Mouse (Mus musculus) embryonic facial prominence, embryonic 15.5 days (tissue): ENCODE data around the gene Ltbp2. TPM values are rescaled to one million over a fixed set of nuclear protein-coding genes. Genes with fewer than 3 reads are reported as not detected.

Source experiments
- ATAC-seq: fragments of 200-750 bp; cut with Nextera tagmentation; 2 replicates; pipeline ENCODE4 v1.8.0; 2017; ENCODE audit warnings: low read depth, moderate TSS enrichment; ENCODE audit not compliant: insufficient number of reproducible peaks, low FRiP score, low TSS enrichment
- H3K27ac ChIP-seq: fragments of 300-500 bp; sonication (generic); replicated peaks from 2 replicates; pipeline ENCODE4 v1.5.1; 2015; ENCODE audit warnings: mild to moderate bottlenecking, inconsistent platforms
- H3K27me3 ChIP-seq: fragments of 300-500 bp; sonication (generic); 2 replicates; pipeline ENCODE4 v1.6.1; 2015; ENCODE audit warnings: inconsistent platforms
- H3K36me3 ChIP-seq: fragments of 300-500 bp; sonication (generic); 2 replicates; pipeline ENCODE4 v1.6.1; 2015; ENCODE audit warnings: mild to moderate bottlenecking, inconsistent platforms
- H3K4me1 ChIP-seq: fragments of 300-500 bp; sonication (generic); 2 replicates; pipeline ENCODE4 v1.6.1; 2015; ENCODE audit warnings: inconsistent platforms
- H3K4me2 ChIP-seq: fragments of 300-500 bp; sonication (generic); replicated peaks from 2 replicates; pipeline ENCODE4 v1.6.1; 2015; ENCODE audit warnings: mild to moderate bottlenecking, inconsistent platforms
- H3K4me3 ChIP-seq: fragments of 300-500 bp; sonication (generic); replicated peaks from 2 replicates; pipeline ENCODE4 v1.5.1; 2015; ENCODE audit warnings: mild to moderate bottlenecking, inconsistent platforms
- H3K9ac ChIP-seq: fragments of 300-500 bp; sonication (generic); 2 replicates; pipeline ENCODE4 v1.6.1; 2015; ENCODE audit warnings: inconsistent platforms
- H3K9me3 ChIP-seq: fragments of 300-500 bp; sonication (generic); replicated peaks from 2 replicates; pipeline ENCODE4 v1.6.1; 2016; ENCODE audit warnings: inconsistent platforms
- WGBS: fragments of 180-500 bp; shearing (Covaris S2); methylation state at CpG from one replicate; pipeline ENCODE4 v1.1.7; 2015; 5-methylcytosine and 5-hydroxymethylcytosine counted together
- polyA plus RNA-seq: library from polyadenylated mRNA; unstranded; fragments of >200 nt; fragmentation: Nextera tagmentation; extraction: Ambion mirVana; gene quantifications from 2 replicates; pipeline ENCODE4 v1.2.1, GENCODE M21; 2015

Ltbp2 gene
- polyA plus RNA-seq, 1 experiment from 2014 or later, result 11.9 TPM

- H3K27ac ChIP-seq, result no peak overlapping the region
- no peak for ATAC-seq
- no peaks in the 10 kb centered on the region for H3K9me3 ChIP-seq
- H3K4me2 ChIP-seq, result no peak overlapping the region
- no peaks in the 10 kb centered on the region for H3K36me3 ChIP-seq
- H3K9ac ChIP-seq, result no peak overlapping the region
- H3K4me3 ChIP-seq, result no peak overlapping the region
- WGBS, result 89% methylated on average over 4 of the region's 4 CpGs
- peaks cover 3% of the 10 kb centered on the region; the same call in 1 of the 2 replicates for H3K4me1 ChIP-seq
- no peaks in the 10 kb centered on the region for H3K27me3 ChIP-seq
Measured at GRCm38 (mm10) chr12:84834773-84835172, 41.6 kb downstream of the Ltbp2 start.

GRCm38 (mm10) chr12:84831648-84832047 lies 44.7 kb downstream of the Ltbp2 start:
- H3K27ac ChIP-seq, result no peak overlapping the region
- WGBS, result 73% methylated on average over 10 of the region's 10 CpGs
- no peaks in the 10 kb centered on the region for H3K9me3 ChIP-seq

GRCm38 (mm10) chr12:84831141-84831540 lies 45.2 kb downstream of the Ltbp2 start:
- no peak overlapping the region for H3K27ac ChIP-seq
- WGBS, result 69% methylated on average over 5 of the region's 5 CpGs
- H3K4me1 ChIP-seq, result peaks cover 11% of the 10 kb centered on the region
- no peaks in the 10 kb centered on the region for H3K36me3 ChIP-seq
- H3K27me3 ChIP-seq, result no peaks in the 10 kb centered on the region
- no peaks in the 10 kb centered on the region for H3K9me3 ChIP-seq
- ATAC-seq, result no peak
- no peak overlapping the region for H3K4me3 ChIP-seq
- no peak overlapping the region for H3K4me2 ChIP-seq
- H3K9ac ChIP-seq, result no peak overlapping the region

More at GRCm38 (mm10) chr12:84831648-84832047, 44.7 kb downstream of the Ltbp2 start:
- H3K27me3 ChIP-seq, result no peaks in the 10 kb centered on the region
- ATAC-seq, result no peak
- no peak overlapping the region for H3K9ac ChIP-seq
- H3K4me1 ChIP-seq, result peaks cover 11% of the 10 kb centered on the region
- H3K36me3 ChIP-seq, result no peaks in the 10 kb centered on the region
- H3K4me2 ChIP-seq, result no peak overlapping the region
- no peak overlapping the region for H3K4me3 ChIP-seq

GRCm38 (mm10) chr12:84830438-84830837 lies 45.9 kb downstream of the Ltbp2 start:
- no peaks in the 10 kb centered on the region for H3K27me3 ChIP-seq
- H3K9ac ChIP-seq, result no peak overlapping the region
- H3K4me1 ChIP-seq, result peaks cover 12% of the 10 kb centered on the region
- WGBS, result 89% methylated on average over 5 of the region's 5 CpGs
- no peak overlapping the region for H3K4me3 ChIP-seq
- H3K9me3 ChIP-seq, result no peaks in the 10 kb centered on the region
- H3K4me2 ChIP-seq, result no peak overlapping the region
- H3K36me3 ChIP-seq, result no peaks in the 10 kb centered on the region
- no peak overlapping the region for H3K27ac ChIP-seq
- ATAC-seq, result no peak

GRCm38 (mm10) chr12:84829913-84830312 lies 46.4 kb downstream of the Ltbp2 start:
- WGBS, result 44% methylated on average over 10 of the region's 10 CpGs
- H3K4me3 ChIP-seq, result no peak overlapping the region
- no peak overlapping the region for H3K4me2 ChIP-seq
- no peaks in the 10 kb centered on the region for H3K27me3 ChIP-seq
- ATAC-seq, result no peak
- no peaks in the 10 kb centered on the region for H3K36me3 ChIP-seq
- no peaks in the 10 kb centered on the region for H3K9me3 ChIP-seq
- H3K27ac ChIP-seq, result no peak overlapping the region
- no peak overlapping the region for H3K9ac ChIP-seq
- peaks cover 17% of the 10 kb centered on the region for H3K4me1 ChIP-seq

- no peak for ATAC-seq
- no peaks in the 10 kb centered on the region for H3K36me3 ChIP-seq
- H3K27ac ChIP-seq, result no peak overlapping the region
- no peaks in the 10 kb centered on the region for H3K9me3 ChIP-seq
- no peaks in the 10 kb centered on the region for H3K27me3 ChIP-seq
- WGBS, result 74% methylated on average over 20 of the region's 20 CpGs
- no peak overlapping the region for H3K4me3 ChIP-seq
- no peak overlapping the region for H3K4me2 ChIP-seq
- peaks cover 24% of the 10 kb centered on the region for H3K4me1 ChIP-seq
- no peak overlapping the region for H3K9ac ChIP-seq
Measured at GRCm38 (mm10) chr12:84829109-84829724, 47.1 kb downstream of the Ltbp2 start.

GRCm38 (mm10) chr12:84827384-84827933 lies 48.9 kb downstream of the Ltbp2 start:
- no peaks in the 10 kb centered on the region for H3K27me3 ChIP-seq
- no peaks in the 10 kb centered on the region for H3K36me3 ChIP-seq
- H3K4me1 ChIP-seq, result peaks cover 37% of the 10 kb centered on the region
- no peak overlapping the region for H3K4me3 ChIP-seq
- H3K9me3 ChIP-seq, result no peaks in the 10 kb centered on the region
- peak overlapping the region; percentile 8; the same call in 1 of the 2 replicates for H3K27ac ChIP-seq
- ATAC-seq, result no peak
- H3K4me2 ChIP-seq, result no peak overlapping the region
- 40% methylated on average over 8 of the region's 8 CpGs for WGBS
- H3K9ac ChIP-seq, result no peak overlapping the region

GRCm38 (mm10) chr12:84824203-84824602 lies 52.1 kb downstream of the Ltbp2 start:
- Histone ChIP-seq H3K36me3 (no peaks in the 10 kb centered on the region), H3K4me3 (no peak overlapping the region), H3K27me3 (no peaks in the 10 kb centered on the region), H3K4me1 (peaks cover 37% of the 10 kb centered on the region), H3K9ac (no peak overlapping the region), H3K9me3 (no peaks in the 10 kb centered on the region), H3K4me2 (no peak overlapping the region), H3K27ac (peak overlapping the region; percentile 78)
- 37% methylated on average over 5 of the region's 5 CpGs for WGBS
- ATAC-seq, result no peak

- no peaks in the 10 kb centered on the region for H3K27me3 ChIP-seq
- peaks cover 37% of the 10 kb centered on the region for H3K4me1 ChIP-seq
- H3K4me3 ChIP-seq, result no peak overlapping the region
- no peaks in the 10 kb centered on the region for H3K9me3 ChIP-seq
- 44% methylated on average over 7 of the region's 7 CpGs for WGBS
- H3K9ac ChIP-seq, result no peak overlapping the region
- H3K27ac ChIP-seq, result peak overlapping the region; percentile 78
- no peak overlapping the region for H3K4me2 ChIP-seq
- no peaks in the 10 kb centered on the region for H3K36me3 ChIP-seq
- ATAC-seq, result no peak
Measured at GRCm38 (mm10) chr12:84823601-84824000, 52.7 kb downstream of the Ltbp2 start.

GRCm38 (mm10) chr12:84819236-84820168 lies 56.8 kb downstream of the Ltbp2 start:
- ATAC-seq, result peak; percentile 34; the same call in 1 of the 2 replicates
- no peak overlapping the region for H3K9ac ChIP-seq
- no peak overlapping the region for H3K4me3 ChIP-seq
- no peak overlapping the region for H3K4me2 ChIP-seq
- no peaks in the 10 kb centered on the region for H3K9me3 ChIP-seq
- peaks cover 20% of the 10 kb centered on the region for H3K4me1 ChIP-seq
- no peaks in the 10 kb centered on the region for H3K27me3 ChIP-seq
- WGBS, result 78% methylated on average over 13 of the region's 13 CpGs
- H3K27ac ChIP-seq, result no peak overlapping the region
- no peaks in the 10 kb centered on the region for H3K36me3 ChIP-seq

- 61% methylated on average over 4 of the region's 4 CpGs for WGBS
- H3K27ac ChIP-seq, result no peak overlapping the region
- H3K27me3 ChIP-seq, result no peaks in the 10 kb centered on the region
- H3K9ac ChIP-seq, result no peak overlapping the region
- H3K4me3 ChIP-seq, result no peak overlapping the region
- H3K9me3 ChIP-seq, result no peaks in the 10 kb centered on the region
- no peaks in the 10 kb centered on the region for H3K36me3 ChIP-seq
- no peak overlapping the region for H3K4me2 ChIP-seq
- no peak for ATAC-seq
- peaks cover 10% of the 10 kb centered on the region; the same call in 1 of the 2 replicates for H3K4me1 ChIP-seq
Measured at GRCm38 (mm10) chr12:84818496-84818895, 57.8 kb downstream of the Ltbp2 start.
